Mouse (Mus musculus): ENCODE data around the gene Asap3.
A peak's percentile ranks its signal among the peaks of the same experiment; 100 is the strongest.

- peak; percentile 89 for TF ChIP-seq CTCF (IDR thresholded peaks at IDR 0.05; ENCODE audit: insufficient read depth, low read length)
- no peak for TF ChIP-seq POLR2A (IDR thresholded peaks at IDR 0.05; ENCODE audit: borderline replicate concordance, extremely low read depth, low read depth, low read length)
Measured at GRCm38 (mm10) chr4:136163448-136163847, 42.7 kb upstream of the Asap3 start.
